Mouse (Mus musculus) adipocyte (in vitro differentiated cells): Measurements from ENCODE around the gene Usp43.

Experiments used
- DNase-seq: peaks from one replicate; pipeline ENCODE4 v3.0.0-alpha.2; 2016; ENCODE audit warnings: low spot score

The Usp43 gene

GRCm38 (mm10) chr11:67806832-67807597 is 114.9 kb downstream of the Usp43 start:
- DNase-seq = no peak

GRCm38 (mm10) chr11:67805538-67805937 is 116.4 kb downstream of the Usp43 start:
- DNase-seq = no peak
